Comparison of ENCODE assay signal across 8 mouse cellular contexts in genomic region chr1:165708686-165709380, GRCm38 (mm10). TPM values are rescaled to one million over a fixed set of nuclear protein-coding genes. Genes with fewer than 3 reads are reported as not detected.
A peak's percentile ranks its signal among the peaks of the same experiment; 100 is the strongest.
DNase-seq lines count a peak whose midpoint lies in the region; ATAC-seq and TF ChIP-seq lines count a peak whose summit lies in the region.

No protein-coding gene starts in this region.

- H3K36me3 ChIP-seq in kidney, embryonic 16.5 days (ENCODE audit: insufficient read depth, low read length) = no peaks in the 10 kb centered on the region
- no peaks in the 10 kb centered on the region for H3K36me3 ChIP-seq in embryonic facial prominence, embryonic 12.5 days
- H3K36me3 ChIP-seq in intestine, postnatal 0 days (ENCODE audit: control insufficient read depth, insufficient read depth) = no peaks in the 10 kb centered on the region
- H3K36me3 ChIP-seq in small intestine, adult 2 months (ENCODE audit: control insufficient read depth, insufficient read depth, low read length) = no peaks in the 10 kb centered on the region

- H3K4me2 ChIP-seq in kidney, embryonic 16.5 days (replicated peaks; ENCODE audit: low read depth, low read length) = peak overlapping the region; percentile 79
- H3K4me2 ChIP-seq in embryonic facial prominence, embryonic 12.5 days (replicated peaks) = peak overlapping the region; percentile 89
- peak overlapping the region; percentile 88 for H3K4me2 ChIP-seq in intestine, postnatal 0 days (replicated peaks; ENCODE audit: low read depth)

- TF ChIP-seq POLR2A in small intestine, adult 2 months (IDR thresholded peaks at IDR 0.05; ENCODE audit: low read depth, low read length) = no peak

- peak overlapping the region; percentile 92 for H3K27ac ChIP-seq in kidney, embryonic 16.5 days (ENCODE audit: low read length)
- no peak overlapping the region for H3K27ac ChIP-seq in embryonic facial prominence, embryonic 12.5 days
- H3K27ac ChIP-seq in intestine, postnatal 0 days (ENCODE audit: low read depth, low read length) = no peak overlapping the region
- peak overlapping the region; percentile 84 for H3K27ac ChIP-seq in small intestine, adult 2 months (ENCODE audit: insufficient read depth, low read depth, low read length)

- peak overlapping the region; percentile 72 for H3K4me3 ChIP-seq in kidney, embryonic 16.5 days (ENCODE audit: low read length)
- peak overlapping the region; percentile 72; the same call in 1 of the 2 replicates for H3K4me3 ChIP-seq in embryonic facial prominence, embryonic 12.5 days
- no peak overlapping the region; the same call in 1 of the 2 replicates for H3K4me3 ChIP-seq in intestine, postnatal 0 days (ENCODE audit: low read depth, low read length)
- no peak overlapping the region for H3K4me3 ChIP-seq in small intestine, adult 2 months (ENCODE audit: low read depth, low read length)

- H3K9ac ChIP-seq in kidney, embryonic 16.5 days (replicated peaks; ENCODE audit: low read length) = peak overlapping the region; percentile 83; the same call in 1 of the 2 replicates
- H3K9ac ChIP-seq in embryonic facial prominence, embryonic 12.5 days = 0 out of 2 replicates have a peak overlapping the region, but pooled peaks have one; percentile 85
- H3K9ac ChIP-seq in intestine, postnatal 0 days (ENCODE audit: low read depth, low read length) = no peak overlapping the region

- DNase-seq in kidney, adult 11 months = no peak
- no peak for DNase-seq in embryo, embryonic 9.5 days (ENCODE audit: extremely low spot score)
- DNase-seq in cerebellum, postnatal 36 days = no peak
- no peak for DNase-seq in spleen, adult 18-20 months

- peaks cover 46% of the 10 kb centered on the region for H3K4me1 ChIP-seq in kidney, embryonic 16.5 days (ENCODE audit: insufficient read depth, low read length)
- H3K4me1 ChIP-seq in embryonic facial prominence, embryonic 12.5 days = peaks cover 5% of the 10 kb centered on the region
- 0 out of 2 replicates have a peak, but pooled peaks cover 4% of the 10 kb centered on the region for H3K4me1 ChIP-seq in intestine, postnatal 0 days (replicated peaks; ENCODE audit: control insufficient read depth, insufficient read depth, low read length)
- H3K4me1 ChIP-seq in small intestine, adult 2 months (ENCODE audit: control insufficient read depth, insufficient read depth, insufficient read length, low read length) = peaks cover 12% of the 10 kb centered on the region

- 0 out of 2 replicates have a peak, but pooled peaks have one; percentile 32 for ATAC-seq in kidney, embryonic 16.5 days (ENCODE audit: low FRiP score, low TSS enrichment)
- ATAC-seq in embryonic facial prominence, embryonic 12.5 days (ENCODE audit: insufficient number of reproducible peaks, insufficient read depth, low FRiP score, low TSS enrichment) = no peak
- ATAC-seq in intestine, postnatal 0 days = no peak

- no peak for TF ChIP-seq CTCF in intestine, postnatal 0 days (IDR thresholded peaks at IDR 0.05; ENCODE audit: low read depth)
- no peak for TF ChIP-seq CTCF in small intestine, adult 2 months (IDR thresholded peaks at IDR 0.05; ENCODE audit: extremely low read depth, insufficient read length, insufficient replicate concordance, low read depth, low read length)

- no peaks in the 10 kb centered on the region for H3K9me3 ChIP-seq in kidney, embryonic 16.5 days (ENCODE audit: low read length)
- no peaks in the 10 kb centered on the region for H3K9me3 ChIP-seq in embryonic facial prominence, embryonic 12.5 days
- no peaks in the 10 kb centered on the region for H3K9me3 ChIP-seq in intestine, postnatal 0 days (ENCODE audit: control insufficient read depth)

- no peaks in the 10 kb centered on the region for H3K27me3 ChIP-seq in kidney, embryonic 16.5 days (ENCODE audit: insufficient read depth, low read length)
- H3K27me3 ChIP-seq in embryonic facial prominence, embryonic 12.5 days = peaks cover 9% of the 10 kb centered on the region
- no peaks in the 10 kb centered on the region for H3K27me3 ChIP-seq in intestine, postnatal 0 days (replicated peaks; ENCODE audit: control insufficient read depth, insufficient read depth, low read length)
- H3K27me3 ChIP-seq in small intestine, adult 2 months (ENCODE audit: control insufficient read depth, insufficient read depth, low read length) = peaks cover 7% of the 10 kb centered on the region

- WGBS in kidney, embryonic 16.5 days = 26% methylated on average over 9 of the region's 9 CpGs
- WGBS in embryonic facial prominence, embryonic 12.5 days = 38% methylated on average over 9 of the region's 9 CpGs
- WGBS in intestine, postnatal 0 days = 51% methylated on average over 9 of the region's 9 CpGs
- WGBS in small intestine, adult 2 months = 67% methylated on average over 9 of the region's 9 CpGs

RNA-seq across cellular contexts. Expression of gene Rcsd1, which starts 0.7 kb away (rescaled TPM):
- 54.9 and 61.4 TPM in 2 replicates for polyA plus RNA-seq in kidney, embryonic 16.5 days (2015; fragmentation: Nextera tagmentation; extraction: Ambion mirVana)
- polyA plus RNA-seq in embryonic facial prominence, embryonic 12.5 days (2016; fragmentation: Nextera tagmentation; extraction: Ambion mirVana) = 17.7 and 19.6 TPM in 2 replicates
- 11.7 and 14.2 TPM in 2 replicates for polyA plus RNA-seq in intestine, postnatal 0 days (2015; fragmentation: Nextera tagmentation; extraction: Ambion mirVana)
- polyA plus RNA-seq in small intestine, adult 2 months (2012; rRNA removed) = 4.7 and 9.2 TPM in 2 replicates

RNA-seq across cellular contexts. Expression of gene Creg1, which starts 54.7 kb away (rescaled TPM):
- polyA plus RNA-seq in kidney, embryonic 16.5 days (2015; fragmentation: Nextera tagmentation; extraction: Ambion mirVana) = 62.2 and 63.5 TPM in 2 replicates
- polyA plus RNA-seq in embryonic facial prominence, embryonic 12.5 days (2016; fragmentation: Nextera tagmentation; extraction: Ambion mirVana) = 41.5 and 46.2 TPM in 2 replicates
- 195 and 201 TPM in 2 replicates for polyA plus RNA-seq in intestine, postnatal 0 days (2015; fragmentation: Nextera tagmentation; extraction: Ambion mirVana)
- 29.4 and 48.2 TPM in 2 replicates for polyA plus RNA-seq in small intestine, adult 2 months (2012; rRNA removed)

Comparison
In these comparisons a context has a peak if more than half of its experiments do, and no peak if none do; other contexts are left out.
1. H3K27ac ChIP-seq: peak in kidney, embryonic 16.5 days (single experiment) and small intestine, adult 2 months (single experiment); none in embryonic facial prominence, embryonic 12.5 days (single experiment) and intestine, postnatal 0 days (single experiment).
2. H3K4me3 ChIP-seq: peak in kidney, embryonic 16.5 days (single experiment) and embryonic facial prominence, embryonic 12.5 days (single experiment); none in intestine, postnatal 0 days (single experiment) and small intestine, adult 2 months (single experiment).
3. Peak in every context shown above with its lines, with median percentiles within 50 percentile points of each other: H3K4me2 ChIP-seq.